Comparison of ENCODE assay signal across 8 mouse cellular contexts in genomic region chr1:55874143-55874867, GRCm38 (mm10).
DNase-seq lines count a peak whose midpoint lies in the region; ATAC-seq lines count a peak whose summit lies in the region.

No protein-coding gene starts in this region.

- intact Hi-C loops in gastrocnemius, postnatal 14 days (cut with DNase I; ENCODE audit: low total_unique reads) = loop anchor here (10.0 kb wide), 2 partner anchors 140 to 470 kb away; partner anchors contain the start of gene Plcl1

- no peak overlapping the region for H3K4me3 ChIP-seq in kidney, embryonic 16.5 days (ENCODE audit: low read length)
- no peak overlapping the region for H3K4me3 ChIP-seq in liver, embryonic 11.5 days (ENCODE audit: low read depth, low read length)
- H3K4me3 ChIP-seq in neural tube, embryonic 11.5 days (ENCODE audit: low read depth, low read length) = no peak overlapping the region

- WGBS in kidney, embryonic 16.5 days = 14% methylated on average over 7 of the region's 7 CpGs
- 19% methylated on average over 7 of the region's 7 CpGs for WGBS in liver, embryonic 11.5 days
- 27% methylated on average over 7 of the region's 7 CpGs for WGBS in neural tube, embryonic 11.5 days

- no peaks in the 10 kb centered on the region for H3K27me3 ChIP-seq in kidney, embryonic 16.5 days (ENCODE audit: insufficient read depth, low read length)
- no peaks in the 10 kb centered on the region for H3K27me3 ChIP-seq in liver, embryonic 11.5 days (replicated peaks; ENCODE audit: control insufficient read depth, insufficient read depth, low read length)
- no peaks in the 10 kb centered on the region for H3K27me3 ChIP-seq in neural tube, embryonic 11.5 days (ENCODE audit: control insufficient read depth, insufficient read depth, low read length)

- H3K9ac ChIP-seq in kidney, embryonic 16.5 days (replicated peaks; ENCODE audit: low read length) = no peak overlapping the region
- H3K9ac ChIP-seq in liver, embryonic 11.5 days (ENCODE audit: low read depth, low read length) = no peak overlapping the region
- no peak overlapping the region for H3K9ac ChIP-seq in neural tube, embryonic 11.5 days (ENCODE audit: low read length)

- peak; percentile 69 to 70 for DNase-seq in B cell, adult 2 months
- DNase-seq in adipocyte (ENCODE audit: low spot score) = peak; percentile 89
- peak; percentile 62 for DNase-seq in gastrocnemius, postnatal 14 days
- DNase-seq in liver, embryonic 11.5 days (ENCODE audit: low spot score) = peak; percentile 42
- peak; percentile 81 for DNase-seq in neural tube, embryonic 11.5 days (ENCODE audit: low spot score)
- DNase-seq in testis, postnatal 10 days (ENCODE audit: low spot score) = peak; percentile 75

- no peaks in the 10 kb centered on the region for H3K4me1 ChIP-seq in kidney, embryonic 16.5 days (ENCODE audit: insufficient read depth, low read length)
- H3K4me1 ChIP-seq in liver, embryonic 11.5 days (replicated peaks; ENCODE audit: control insufficient read depth, insufficient read depth, low read length) = no peaks in the 10 kb centered on the region
- no peaks in the 10 kb centered on the region for H3K4me1 ChIP-seq in neural tube, embryonic 11.5 days (ENCODE audit: control insufficient read depth, insufficient read depth, low read length)

- ATAC-seq in common myeloid progenitor, adult 5-6 weeks (replicated peaks; ENCODE audit: low read depth, poor library complexity, severe bottlenecking) = peak; percentile 95
- ATAC-seq in kidney, embryonic 16.5 days (ENCODE audit: low FRiP score, low TSS enrichment) = peak; percentile 77; the same call in 1 of the 2 replicates
- ATAC-seq in liver, embryonic 11.5 days (replicated peaks; ENCODE audit: low FRiP score) = no peak
- ATAC-seq in neural tube, embryonic 11.5 days (ENCODE audit: insufficient read depth, low FRiP score, low TSS enrichment) = peak; percentile 73

- H3K9me3 ChIP-seq in kidney, embryonic 16.5 days (ENCODE audit: low read length) = no peaks in the 10 kb centered on the region
- H3K9me3 ChIP-seq in liver, embryonic 11.5 days (ENCODE audit: control insufficient read depth, low read length) = no peaks in the 10 kb centered on the region
- H3K9me3 ChIP-seq in neural tube, embryonic 11.5 days (ENCODE audit: control insufficient read depth, low read length) = no peaks in the 10 kb centered on the region

- no peak overlapping the region for H3K27ac ChIP-seq in kidney, embryonic 16.5 days (ENCODE audit: low read length)
- no peak overlapping the region for H3K27ac ChIP-seq in liver, embryonic 11.5 days (ENCODE audit: low read depth, low read length)
- no peak overlapping the region for H3K27ac ChIP-seq in neural tube, embryonic 11.5 days (ENCODE audit: low read depth, low read length)

- no peak overlapping the region for H3K4me2 ChIP-seq in kidney, embryonic 16.5 days (replicated peaks; ENCODE audit: low read depth, low read length)
- H3K4me2 ChIP-seq in liver, embryonic 11.5 days = no peak overlapping the region
- H3K4me2 ChIP-seq in neural tube, embryonic 11.5 days (ENCODE audit: low read depth) = no peak overlapping the region

- no peaks in the 10 kb centered on the region for H3K36me3 ChIP-seq in kidney, embryonic 16.5 days (ENCODE audit: insufficient read depth, low read length)
- no peaks in the 10 kb centered on the region for H3K36me3 ChIP-seq in liver, embryonic 11.5 days (ENCODE audit: control insufficient read depth, insufficient read depth, low read length)
- H3K36me3 ChIP-seq in neural tube, embryonic 11.5 days (ENCODE audit: control insufficient read depth, insufficient read depth, low read length) = no peaks in the 10 kb centered on the region
